Mouse (Mus musculus) limb, embryonic 13.5 days (tissue): ENCODE data around the gene Tek. TPM values are rescaled to one million over a fixed set of nuclear protein-coding genes. Genes with fewer than 3 reads are reported as not detected.
"Not testable (repeated sequence)": the region's sequence is repeated elsewhere in the genome, so short reads cannot be mapped to it uniquely, and the experiment has no call there.

Experiments used
- ATAC-seq: fragments of 200-750 bp; cut with Nextera tagmentation; 2 replicates; pipeline ENCODE4 v1.8.0; 2017; ENCODE audit warnings: low read depth, moderate number of reproducible peaks, moderate TSS enrichment; ENCODE audit not compliant: low FRiP score
- H3K27ac ChIP-seq: fragments of 300-500 bp; sonication (generic); 2 replicates; pipeline ENCODE4 v1.5.1; 2015; ENCODE audit warnings: inconsistent platforms, mild to moderate bottlenecking, moderate library complexity
- H3K27me3 ChIP-seq: fragments of 300-500 bp; sonication (generic); 2 replicates; pipeline ENCODE4 v1.6.1; 2015; ENCODE audit warnings: mild to moderate bottlenecking, inconsistent platforms
- H3K36me3 ChIP-seq: fragments of 300-500 bp; sonication (generic); 2 replicates; pipeline ENCODE4 v1.6.1; 2015; ENCODE audit warnings: inconsistent platforms, mild to moderate bottlenecking, moderate library complexity
- H3K4me1 ChIP-seq: fragments of 300-500 bp; sonication (generic); 2 replicates; pipeline ENCODE4 v1.6.1; 2015; ENCODE audit warnings: inconsistent platforms
- H3K4me2 ChIP-seq: fragments of 300-500 bp; sonication (generic); replicated peaks from 2 replicates; pipeline ENCODE4 v1.6.1; 2015; ENCODE audit warnings: inconsistent platforms, mild to moderate bottlenecking, moderate library complexity
- H3K4me3 ChIP-seq: fragments of 300-500 bp; sonication (generic); 2 replicates; pipeline ENCODE4 v1.5.1; 2015; ENCODE audit warnings: moderate library complexity, mild to moderate bottlenecking, inconsistent platforms
- H3K9ac ChIP-seq: fragments of 300-500 bp; sonication (generic); 2 replicates; pipeline ENCODE4 v1.6.1; 2015; ENCODE audit warnings: mild to moderate bottlenecking, inconsistent platforms
- H3K9me3 ChIP-seq: fragments of 300-500 bp; sonication (generic); 2 replicates; pipeline ENCODE4 v1.6.1; 2016; ENCODE audit warnings: inconsistent platforms
- WGBS: fragments of 180-500 bp; shearing (Covaris S2); methylation state at CpG from one replicate; pipeline ENCODE4 v1.1.7; 2015; 5-methylcytosine and 5-hydroxymethylcytosine counted together
- polyA plus RNA-seq: library from polyadenylated mRNA; unstranded; fragments of >200 nt; fragmentation: Nextera tagmentation; extraction: Ambion mirVana; gene quantifications from 2 replicates; pipeline ENCODE4 v1.2.1, GENCODE M21; 2015

The Tek gene
- polyA plus RNA-seq: 10.9 and 11.8 TPM in 2 replicates

GRCm38 (mm10) chr4:94738838-94739731, at the start of gene Tek:
TSS of gene Tek (plus strand) at chr4:94739289.
- Histone ChIP-seq H3K4me1 (peaks cover 23% of the 10 kb centered on the region), H3K9ac (no peak within 1 kb of the TSS), H3K27me3 (no peaks in the 10 kb centered on the region), H3K4me2 (peak within 1 kb of the TSS; percentile 34), H3K27ac (peak within 1 kb of the TSS; percentile 48; the same call in 1 of the 2 replicates), H3K9me3 (no peaks in the 10 kb centered on the region), H3K36me3 (no peaks in the 10 kb centered on the region), H3K4me3 (peak within 1 kb of the TSS; percentile 12)
- 51% methylated on average over 16 of the region's 16 CpGs for WGBS
- ATAC-seq: peak; percentile 52; the same call in 1 of the 2 replicates

GRCm38 (mm10) chr4:94689804-94690203, 49.3 kb upstream of the Tek start:
- not testable (repeated sequence) for H3K27me3 ChIP-seq, H3K27ac ChIP-seq, H3K9ac ChIP-seq, H3K4me1 ChIP-seq, H3K4me2 ChIP-seq, H3K4me3 ChIP-seq, ATAC-seq, H3K9me3 ChIP-seq
- H3K36me3 ChIP-seq: peaks cover 44% of the 10 kb centered on the region
- 64% methylated on average over 2 of the region's 2 CpGs for WGBS

GRCm38 (mm10) chr4:94691078-94691477, 48.0 kb upstream of the Tek start:
- Histone ChIP-seq H3K9me3 (no peaks in the 10 kb centered on the region), H3K4me1 (no peaks in the 10 kb centered on the region), H3K27me3 (no peaks in the 10 kb centered on the region), H3K9ac (no peak overlapping the region), H3K4me2 (no peak overlapping the region), H3K27ac (no peak overlapping the region), H3K4me3 (no peak overlapping the region), H3K36me3 (peaks cover 36% of the 10 kb centered on the region)
- ATAC-seq: no peak
- WGBS: 85% methylated on average over 4 of the region's 4 CpGs

- no peak overlapping the region for H3K27ac ChIP-seq
- no peak overlapping the region for H3K4me3 ChIP-seq
- H3K36me3 ChIP-seq: peaks cover 30% of the 10 kb centered on the region
- WGBS: 84% methylated on average over 2 of the region's 2 CpGs
- H3K27me3 ChIP-seq: no peaks in the 10 kb centered on the region
- H3K9ac ChIP-seq: no peak overlapping the region
- H3K9me3 ChIP-seq: no peaks in the 10 kb centered on the region
- no peak for ATAC-seq
- H3K4me1 ChIP-seq: no peaks in the 10 kb centered on the region
- no peak overlapping the region for H3K4me2 ChIP-seq
Observed at GRCm38 (mm10) chr4:94692175-94692574, 46.9 kb upstream of the Tek start.

- Histone ChIP-seq H3K27ac (no peak overlapping the region), H3K9ac (no peak overlapping the region), H3K4me3 (no peak overlapping the region), H3K9me3 (no peaks in the 10 kb centered on the region), H3K36me3 (peaks cover 12% of the 10 kb centered on the region), H3K4me2 (no peak overlapping the region), H3K4me1 (no peaks in the 10 kb centered on the region), H3K27me3 (no peaks in the 10 kb centered on the region)
- WGBS: 81% methylated on average over 3 of the region's 3 CpGs
- ATAC-seq: no peak
Observed at GRCm38 (mm10) chr4:94696368-94696767, 42.7 kb upstream of the Tek start.

GRCm38 (mm10) chr4:94711002-94711401, 28.1 kb upstream of the Tek start:
- H3K27me3 ChIP-seq: no peaks in the 10 kb centered on the region
- no peaks in the 10 kb centered on the region; the same call in 1 of the 2 replicates for H3K4me1 ChIP-seq
- ATAC-seq: no peak
- 89% methylated on average over 2 of the region's 2 CpGs for WGBS
- no peaks in the 10 kb centered on the region for H3K9me3 ChIP-seq
- H3K36me3 ChIP-seq: no peaks in the 10 kb centered on the region
- no peak overlapping the region for H3K9ac ChIP-seq
- H3K27ac ChIP-seq: no peak overlapping the region
- H3K4me2 ChIP-seq: no peak overlapping the region
- no peak overlapping the region for H3K4me3 ChIP-seq

GRCm38 (mm10) chr4:94711426-94711825, 27.7 kb upstream of the Tek start:
- H3K4me3 ChIP-seq: no peak overlapping the region
- H3K27ac ChIP-seq: no peak overlapping the region
- 52% methylated on average over 4 of the region's 4 CpGs for WGBS
- H3K9me3 ChIP-seq: no peaks in the 10 kb centered on the region
- no peaks in the 10 kb centered on the region for H3K27me3 ChIP-seq
- ATAC-seq: no peak
- no peak overlapping the region for H3K9ac ChIP-seq
- no peaks in the 10 kb centered on the region for H3K36me3 ChIP-seq
- H3K4me2 ChIP-seq: no peak overlapping the region
- no peaks in the 10 kb centered on the region; the same call in 1 of the 2 replicates for H3K4me1 ChIP-seq

- Histone ChIP-seq H3K4me1 (no peaks in the 10 kb centered on the region; the same call in 1 of the 2 replicates), H3K27ac (no peak overlapping the region), H3K4me2 (no peak overlapping the region), H3K9me3 (no peaks in the 10 kb centered on the region), H3K27me3 (no peaks in the 10 kb centered on the region), H3K36me3 (no peaks in the 10 kb centered on the region), H3K4me3 (no peak overlapping the region), H3K9ac (no peak overlapping the region)
- no peak for ATAC-seq
Observed at GRCm38 (mm10) chr4:94713741-94714140, 25.3 kb upstream of the Tek start.

GRCm38 (mm10) chr4:94715166-94715565, 23.9 kb upstream of the Tek start:
- 65% methylated on average over 6 of the region's 6 CpGs for WGBS
- no peak for ATAC-seq
- no peak overlapping the region for H3K9ac ChIP-seq
- no peaks in the 10 kb centered on the region for H3K27me3 ChIP-seq
- H3K9me3 ChIP-seq: no peaks in the 10 kb centered on the region
- H3K4me1 ChIP-seq: no peaks in the 10 kb centered on the region; the same call in 1 of the 2 replicates
- H3K4me2 ChIP-seq: no peak overlapping the region
- H3K36me3 ChIP-seq: no peaks in the 10 kb centered on the region
- H3K27ac ChIP-seq: no peak overlapping the region
- no peak overlapping the region for H3K4me3 ChIP-seq

GRCm38 (mm10) chr4:94725799-94726198, 13.3 kb upstream of the Tek start:
- Histone ChIP-seq H3K27ac (no peak overlapping the region), H3K36me3 (no peaks in the 10 kb centered on the region), H3K4me2 (no peak overlapping the region), H3K4me1 (no peaks in the 10 kb centered on the region), H3K4me3 (no peak overlapping the region), H3K9ac (no peak overlapping the region), H3K27me3 (no peaks in the 10 kb centered on the region), H3K9me3 (peaks cover 4% of the 10 kb centered on the region; the same call in 1 of the 2 replicates)
- 73% methylated on average over 4 of the region's 4 CpGs for WGBS
- no peak for ATAC-seq

- Histone ChIP-seq H3K4me1 (peaks cover 3% of the 10 kb centered on the region), H3K4me2 (no peak overlapping the region), H3K27me3 (no peaks in the 10 kb centered on the region), H3K36me3 (no peaks in the 10 kb centered on the region), H3K9me3 (peaks cover 4% of the 10 kb centered on the region; the same call in 1 of the 2 replicates), H3K9ac (no peak overlapping the region), H3K4me3 (no peak overlapping the region), H3K27ac (no peak overlapping the region)
- no peak for ATAC-seq
Observed at GRCm38 (mm10) chr4:94732721-94733120, 6.4 kb upstream of the Tek start.

GRCm38 (mm10) chr4:94737326-94738295, 1.5 kb upstream of the Tek start:
- Histone ChIP-seq H3K9me3 (no peaks in the 10 kb centered on the region), H3K4me2 (peak overlapping the region; percentile 14; the same call in 1 of the 2 replicates), H3K27ac (peak overlapping the region; percentile 48; the same call in 1 of the 2 replicates), H3K36me3 (no peaks in the 10 kb centered on the region), H3K4me3 (no peak overlapping the region), H3K9ac (no peak overlapping the region), H3K4me1 (peaks cover 23% of the 10 kb centered on the region), H3K27me3 (no peaks in the 10 kb centered on the region)
- 30% methylated on average over 5 of the region's 5 CpGs for WGBS
- peak; percentile 70 for ATAC-seq
